Mouse (Mus musculus) neural tube, embryonic 14.5 days (tissue): ENCODE results near the gene Olfr1216. TPM values are rescaled to one million over a fixed set of nuclear protein-coding genes. Genes with fewer than 3 reads are reported as not detected.
"Not testable (repeated sequence)": the region's sequence is repeated elsewhere in the genome, so short reads cannot be mapped to it uniquely, and the experiment has no call there.

ENCODE experiments used
- ATAC-seq: fragments of 200-750 bp; cut with Nextera tagmentation; 2 replicates; pipeline ENCODE4 v1.8.0; 2017; ENCODE audit warnings: low read depth, mild to moderate bottlenecking, moderate TSS enrichment, moderate library complexity
- H3K27ac ChIP-seq: fragments of 300-500 bp; sonication (generic); 2 replicates; pipeline ENCODE4 v1.5.1; 2014; ENCODE audit warnings: low read depth, mild to moderate bottlenecking, control low read depth, low read length, moderate library complexity, mixed read lengths
- H3K27me3 ChIP-seq: fragments of 300-500 bp; sonication (generic); 2 replicates; pipeline ENCODE4 v1.6.1; 2014; ENCODE audit warnings: low read length; ENCODE audit not compliant: control insufficient read depth, insufficient read depth
- H3K36me3 ChIP-seq: fragments of 300-500 bp; sonication (generic); 2 replicates; pipeline ENCODE4 v1.6.1; 2014; ENCODE audit warnings: low read length, mixed read lengths; ENCODE audit not compliant: control insufficient read depth, insufficient read depth
- H3K4me1 ChIP-seq: fragments of 300-500 bp; sonication (generic); 2 replicates; pipeline ENCODE4 v1.6.1; 2014; ENCODE audit warnings: low read length; ENCODE audit not compliant: control insufficient read depth, insufficient read depth
- H3K4me2 ChIP-seq: fragments of 300-500 bp; sonication (generic); 2 replicates; pipeline ENCODE4 v1.6.1; 2014; ENCODE audit warnings: mild to moderate bottlenecking, low read depth, low read length, control low read depth
- H3K4me3 ChIP-seq: fragments of 300-500 bp; sonication (generic); 2 replicates; pipeline ENCODE4 v1.5.1; 2014; ENCODE audit warnings: low read depth, low read length, control low read depth, mixed read lengths
- H3K9ac ChIP-seq: fragments of 300-500 bp; sonication (generic); replicated peaks from 2 replicates; pipeline ENCODE4 v1.6.1; 2014; ENCODE audit warnings: low read depth, mild to moderate bottlenecking, control low read depth, low read length, mixed read lengths
- H3K9me3 ChIP-seq: fragments of 300-500 bp; sonication (generic); 2 replicates; pipeline ENCODE4 v1.6.1; 2016; ENCODE audit warnings: low read length; ENCODE audit not compliant: control insufficient read depth
- WGBS: fragments of 180-500 bp; shearing (Covaris S2); extraction: QIAGEN DNeasy Blood & Tissue Kit; methylation state at CpG from one replicate; pipeline ENCODE4 v1.1.7; 2014; 5-methylcytosine and 5-hydroxymethylcytosine counted together
- polyA plus RNA-seq: library from polyadenylated mRNA; unstranded; fragments of >200 nt; fragmentation: Nextera tagmentation; extraction: Ambion mirVana; gene quantifications from 2 replicates; pipeline ENCODE4 v1.2.1, GENCODE M21; 2014

Gene Olfr1216
- polyA plus RNA-seq: not detected in 2 replicates

- no peak for ATAC-seq
- WGBS: 85% methylated on average over 1 of the region's 1 CpGs
Measured at GRCm38 (mm10) chr2:89018240-89018639, at the start of gene Olfr1216. Olfr1216 (minus strand) TSS chr2:89018340.

GRCm38 (mm10) chr2:89061087-89061486 lies 42.9 kb upstream of the Olfr1216 start, which contains the start of gene Olfr1218:
Olfr1218 (minus strand) TSS chr2:89061187.
- Histone ChIP-seq H3K4me2 (no peak within 1 kb of the TSS), H3K9me3 (no peaks in the 10 kb centered on the region), H3K36me3 (no peaks in the 10 kb centered on the region), H3K9ac (no peak within 1 kb of the TSS), H3K27ac (no peak within 1 kb of the TSS), H3K4me1 (no peaks in the 10 kb centered on the region), H3K27me3 (no peaks in the 10 kb centered on the region), H3K4me3 (no peak within 1 kb of the TSS)
- ATAC-seq: no peak

More at GRCm38 (mm10) chr2:89018240-89018639, at the start of gene Olfr1216:
- no peaks in the 10 kb centered on the region for H3K36me3 ChIP-seq
- no peak within 1 kb of the TSS for H3K4me2 ChIP-seq
- H3K27ac ChIP-seq: no peak within 1 kb of the TSS
- no peak within 1 kb of the TSS for H3K9ac ChIP-seq
- H3K27me3 ChIP-seq: no peaks in the 10 kb centered on the region
- no peaks in the 10 kb centered on the region for H3K9me3 ChIP-seq
- no peak within 1 kb of the TSS for H3K4me3 ChIP-seq
- no peaks in the 10 kb centered on the region for H3K4me1 ChIP-seq

- no peaks in the 10 kb centered on the region for H3K36me3 ChIP-seq
- H3K4me3 ChIP-seq: no peak within 1 kb of the TSS
- WGBS: 83% methylated on average over 2 of the region's 2 CpGs
- no peaks in the 10 kb centered on the region for H3K9me3 ChIP-seq
- H3K4me2 ChIP-seq: no peak within 1 kb of the TSS
- H3K27me3 ChIP-seq: no peaks in the 10 kb centered on the region
- ATAC-seq: no peak
- H3K27ac ChIP-seq: no peak within 1 kb of the TSS
- no peak within 1 kb of the TSS for H3K9ac ChIP-seq
- no peaks in the 10 kb centered on the region for H3K4me1 ChIP-seq
Measured at GRCm38 (mm10) chr2:89031965-89032364, 13.8 kb upstream of the Olfr1216 start, which contains the start of gene Olfr1217. Olfr1217 (minus strand) TSS chr2:89032065.

- 78% methylated on average over 3 of the region's 3 CpGs for WGBS
- H3K4me2 ChIP-seq, H3K9me3 ChIP-seq, H3K27me3 ChIP-seq, H3K4me1 ChIP-seq, H3K9ac ChIP-seq, H3K27ac ChIP-seq, H3K4me3 ChIP-seq, ATAC-seq, H3K36me3 ChIP-seq: not testable (repeated sequence)
Measured at GRCm38 (mm10) chr2:89021436-89021835, 3.3 kb upstream of the Olfr1216 start.

- Histone ChIP-seq H3K4me1 (no peaks in the 10 kb centered on the region), H3K4me3 (no peak within 1 kb of the TSS), H3K36me3 (no peaks in the 10 kb centered on the region), H3K4me2 (no peak within 1 kb of the TSS), H3K27ac (no peak within 1 kb of the TSS), H3K9ac (no peak within 1 kb of the TSS), H3K27me3 (no peaks in the 10 kb centered on the region), H3K9me3 (no peaks in the 10 kb centered on the region)
- no peak for ATAC-seq
- WGBS: 80% methylated on average over 2 of the region's 2 CpGs
Measured at GRCm38 (mm10) chr2:89006873-89007272, 11.3 kb downstream of the Olfr1216 start, which contains the start of gene Olfr1215. Olfr1215 (minus strand) TSS chr2:89006973.

GRCm38 (mm10) chr2:88992553-88992952 lies 25.6 kb downstream of the Olfr1216 start, which contains the start of gene Olfr1214:
Olfr1214 (minus strand) TSS chr2:88992653.
- Histone ChIP-seq H3K9me3 (no peaks in the 10 kb centered on the region), H3K9ac (no peak within 1 kb of the TSS), H3K27ac (no peak within 1 kb of the TSS), H3K36me3 (no peaks in the 10 kb centered on the region), H3K4me3 (no peak within 1 kb of the TSS), H3K4me2 (no peak within 1 kb of the TSS), H3K27me3 (no peaks in the 10 kb centered on the region), H3K4me1 (no peaks in the 10 kb centered on the region)
- no peak for ATAC-seq
- 88% methylated on average over 1 of the region's 1 CpGs for WGBS

GRCm38 (mm10) chr2:88980181-88980580 lies 38.0 kb downstream of the Olfr1216 start, which contains the start of gene Gm13762:
Gm13762 (minus strand) TSS chr2:88980281.
- H3K36me3 ChIP-seq: no peaks in the 10 kb centered on the region
- no peak within 1 kb of the TSS for H3K4me3 ChIP-seq
- WGBS: 78% methylated on average over 1 of the region's 1 CpGs
- H3K27me3 ChIP-seq: no peaks in the 10 kb centered on the region
- no peaks in the 10 kb centered on the region for H3K4me1 ChIP-seq
- H3K9ac ChIP-seq: no peak within 1 kb of the TSS
- no peak within 1 kb of the TSS for H3K4me2 ChIP-seq
- ATAC-seq: no peak
- no peaks in the 10 kb centered on the region for H3K9me3 ChIP-seq
- H3K27ac ChIP-seq: no peak within 1 kb of the TSS

Other genes with a start within 250 kb of the Olfr1216 start
- not detected in 2 replicates for gene Olfr1200, start 247.9 kb downstream of the Olfr1216 start, polyA plus RNA-seq
- gene Olfr1201, start 225.3 kb downstream of the Olfr1216 start, polyA plus RNA-seq: not detected in 2 replicates
- 0.05 TPM in 1 of 2 replicates, not detected in the other for gene Olfr1202, start 203.8 kb downstream of the Olfr1216 start, polyA plus RNA-seq
- gene Olfr1205, start 188.6 kb downstream of the Olfr1216 start, polyA plus RNA-seq: not detected in 2 replicates
- not detected in 2 replicates for gene Olfr1204, start 169.0 kb downstream of the Olfr1216 start, polyA plus RNA-seq
- not detected in 2 replicates for gene Olfr1206, start 155.1 kb downstream of the Olfr1216 start, polyA plus RNA-seq
- not detected in 2 replicates for gene Olfr1208, start 116.0 kb downstream of the Olfr1216 start, polyA plus RNA-seq
- gene Olfr1209, start 103.2 kb downstream of the Olfr1216 start, polyA plus RNA-seq: not detected in 2 replicates
- gene Olfr1211, start 80.2 kb downstream of the Olfr1216 start, polyA plus RNA-seq: not detected in 2 replicates
- gene Olfr1212, start 64.4 kb downstream of the Olfr1216 start, polyA plus RNA-seq: not detected in 2 replicates
- not detected in 2 replicates for gene Gm13762, start 38.1 kb downstream of the Olfr1216 start, polyA plus RNA-seq
- gene Olfr1214, start 25.7 kb downstream of the Olfr1216 start, polyA plus RNA-seq: not detected in 2 replicates
- gene Olfr1215, start 11.4 kb downstream of the Olfr1216 start, polyA plus RNA-seq: not detected in 2 replicates
- gene Olfr1217, start 13.7 kb upstream of the Olfr1216 start, polyA plus RNA-seq: not detected in 2 replicates
- gene Olfr1218, start 42.8 kb upstream of the Olfr1216 start, polyA plus RNA-seq: not detected in 2 replicates
- gene Olfr1219, start 65.2 kb upstream of the Olfr1216 start, polyA plus RNA-seq: not detected in 2 replicates
- not detected in 2 replicates for gene Olfr1220, start 88.5 kb upstream of the Olfr1216 start, polyA plus RNA-seq
- gene Olfr1221, start 98.9 kb upstream of the Olfr1216 start, polyA plus RNA-seq: not detected in 2 replicates
- not detected in 2 replicates for gene Olfr1222, start 114.7 kb upstream of the Olfr1216 start, polyA plus RNA-seq
- gene Olfr1223, start 133.2 kb upstream of the Olfr1216 start, polyA plus RNA-seq: not detected in 2 replicates
- not detected in 2 replicates for gene Olfr1224-ps1, start 145.8 kb upstream of the Olfr1216 start, polyA plus RNA-seq
- not detected in 2 replicates for gene Olfr1225, start 156.3 kb upstream of the Olfr1216 start, polyA plus RNA-seq
- gene Olfr1226, start 181.7 kb upstream of the Olfr1216 start, polyA plus RNA-seq: not detected in 2 replicates
- gene Olfr1228, start 235.7 kb upstream of the Olfr1216 start, polyA plus RNA-seq: not detected in 2 replicates